Mouse (Mus musculus): Measurements from ENCODE around the gene 4930518I15Rik. TPM values are rescaled to one million over a fixed set of nuclear protein-coding genes. Genes with fewer than 3 reads are reported as not detected.

4930518I15Rik gene
- polyA plus RNA-seq, 1 experiment from 2014 or later: 4.1 TPM

GRCm38 (mm10) chr2:156814344-156814801 is 43.4 kb downstream of the 4930518I15Rik start:
- Histone ChIP-seq H3K4me1 (peaks cover 22% of the 10 kb centered on the region), H3K9ac (0 out of 2 replicates have a peak overlapping the region, but pooled peaks have one; percentile 17), H3K36me3 (no peaks in the 10 kb centered on the region), H3K9me3 (no peaks in the 10 kb centered on the region), H3K4me3 (no peak overlapping the region), H3K27me3 (replicated peaks) (no peaks in the 10 kb centered on the region), H3K4me2 (no peak overlapping the region), H3K27ac (replicated peaks) (peak overlapping the region; percentile 70)
- 23% methylated on average over 8 of the region's 8 CpGs for WGBS
- peak; percentile 37; the same call in 1 of the 2 replicates for ATAC-seq (ENCODE audit: extremely low read depth, insufficient number of reproducible peaks, low FRiP score, low TSS enrichment)

GRCm38 (mm10) chr2:156811556-156811955 is 46.2 kb downstream of the 4930518I15Rik start:
- H3K27ac ChIP-seq (replicated peaks): no peak overlapping the region
- H3K4me3 ChIP-seq: no peak overlapping the region
- peaks cover 22% of the 10 kb centered on the region for H3K4me1 ChIP-seq
- no peak overlapping the region for H3K9ac ChIP-seq
- ATAC-seq (ENCODE audit: extremely low read depth, insufficient number of reproducible peaks, low FRiP score, low TSS enrichment): no peak
- H3K27me3 ChIP-seq (replicated peaks): no peaks in the 10 kb centered on the region
- no peaks in the 10 kb centered on the region for H3K9me3 ChIP-seq
- H3K36me3 ChIP-seq: no peaks in the 10 kb centered on the region
- 54% methylated on average over 5 of the region's 5 CpGs for WGBS
- H3K4me2 ChIP-seq: no peak overlapping the region

GRCm38 (mm10) chr2:156810716-156811115 is 47.0 kb downstream of the 4930518I15Rik start:
- Histone ChIP-seq H3K9me3 (no peaks in the 10 kb centered on the region), H3K4me1 (peaks cover 22% of the 10 kb centered on the region), H3K27ac (replicated peaks) (no peak overlapping the region), H3K4me2 (no peak overlapping the region), H3K36me3 (no peaks in the 10 kb centered on the region), H3K27me3 (replicated peaks) (peaks cover 3% of the 10 kb centered on the region; the same call in 1 of the 2 replicates), H3K4me3 (no peak overlapping the region), H3K9ac (no peak overlapping the region)
- ATAC-seq (ENCODE audit: extremely low read depth, insufficient number of reproducible peaks, low FRiP score, low TSS enrichment): no peak
- WGBS: 95% methylated on average over 10 of the region's 10 CpGs

GRCm38 (mm10) chr2:156809579-156809978 is 48.2 kb downstream of the 4930518I15Rik start:
- H3K27ac ChIP-seq (replicated peaks): no peak overlapping the region
- WGBS: 43% methylated on average over 2 of the region's 2 CpGs

GRCm38 (mm10) chr2:156806886-156807285 is 50.9 kb downstream of the 4930518I15Rik start:
- 63% methylated on average over 6 of the region's 6 CpGs for WGBS
- H3K4me3 ChIP-seq: no peak overlapping the region
- no peak for ATAC-seq (ENCODE audit: extremely low read depth, insufficient number of reproducible peaks, low FRiP score, low TSS enrichment)

More at GRCm38 (mm10) chr2:156809579-156809978, 48.2 kb downstream of the 4930518I15Rik start:
- Histone ChIP-seq H3K9ac (no peak overlapping the region), H3K27me3 (replicated peaks) (peaks cover 3% of the 10 kb centered on the region; the same call in 1 of the 2 replicates), H3K4me1 (peaks cover 14% of the 10 kb centered on the region), H3K4me3 (no peak overlapping the region), H3K36me3 (no peaks in the 10 kb centered on the region), H3K9me3 (no peaks in the 10 kb centered on the region), H3K4me2 (no peak overlapping the region)
- ATAC-seq (ENCODE audit: extremely low read depth, insufficient number of reproducible peaks, low FRiP score, low TSS enrichment): no peak

More at GRCm38 (mm10) chr2:156806886-156807285, 50.9 kb downstream of the 4930518I15Rik start:
- H3K27ac ChIP-seq (replicated peaks): no peak overlapping the region
- no peak overlapping the region for H3K9ac ChIP-seq
- no peaks in the 10 kb centered on the region for H3K36me3 ChIP-seq
- no peaks in the 10 kb centered on the region for H3K9me3 ChIP-seq
- H3K27me3 ChIP-seq (replicated peaks): peaks cover 3% of the 10 kb centered on the region; the same call in 1 of the 2 replicates
- 0 out of 2 replicates have a peak, but pooled peaks cover 3% of the 10 kb centered on the region for H3K4me1 ChIP-seq
- H3K4me2 ChIP-seq: no peak overlapping the region

Other genes starting within 250 kb of the 4930518I15Rik start
- gene Dlgap4, start 244.2 kb downstream of the 4930518I15Rik start, polyA plus RNA-seq (2015; fragmentation: Nextera tagmentation; extraction: Ambion mirVana): 51.9 and 53.5 TPM in 2 replicates
- gene Myl9, start 82.5 kb downstream of the 4930518I15Rik start, polyA plus RNA-seq (2015; fragmentation: Nextera tagmentation; extraction: Ambion mirVana): 1,696 and 1,855 TPM in 2 replicates
- gene Tgif2, start 17.9 kb downstream of the 4930518I15Rik start, polyA plus RNA-seq (2015; fragmentation: Nextera tagmentation; extraction: Ambion mirVana): 35.5 and 35.9 TPM in 2 replicates
- 163 and 172 TPM in 2 replicates for gene Rab5if, start 5.2 kb upstream of the 4930518I15Rik start, polyA plus RNA-seq (2015; fragmentation: Nextera tagmentation; extraction: Ambion mirVana)
- gene Sla2, start 29.2 kb upstream of the 4930518I15Rik start, polyA plus RNA-seq (2015; fragmentation: Nextera tagmentation; extraction: Ambion mirVana): 0.28 and 0.37 TPM in 2 replicates
- 28.6 and 30.4 TPM in 2 replicates for gene Ndrg3, start 134.1 kb upstream of the 4930518I15Rik start, polyA plus RNA-seq (2015; fragmentation: Nextera tagmentation; extraction: Ambion mirVana)
- gene Dsn1, start 149.2 kb upstream of the 4930518I15Rik start, polyA plus RNA-seq (2015; fragmentation: Nextera tagmentation; extraction: Ambion mirVana): 30.2 and 33.6 TPM in 2 replicates
- 2.6 TPM in 2 replicates for gene Soga1, start 221.3 kb upstream of the 4930518I15Rik start, polyA plus RNA-seq (2015; fragmentation: Nextera tagmentation; extraction: Ambion mirVana)
- not detected in 2 replicates for gene Tldc2, start 229.1 kb upstream of the 4930518I15Rik start, polyA plus RNA-seq (2015; fragmentation: Nextera tagmentation; extraction: Ambion mirVana)

All from heart, embryonic 13.5 days (tissue).